Mouse (Mus musculus) forebrain, embryonic 16.5 days (tissue): ENCODE measurements around the gene Ikzf1. TPM values are rescaled to one million over a fixed set of nuclear protein-coding genes. Genes with fewer than 3 reads are reported as not detected.

Experiments
- ATAC-seq: fragments of 200-750 bp; cut with Nextera tagmentation; 2 replicates; pipeline ENCODE4 v1.8.0; 2017; ENCODE audit warnings: mild to moderate bottlenecking, moderate library complexity
- H3K27ac ChIP-seq: fragments of 300-500 bp; sonication (generic); 2 replicates; pipeline ENCODE4 v1.5.1; 2014; ENCODE audit warnings: low read length, control low read depth
- H3K27me3 ChIP-seq: fragments of 300-500 bp; sonication (generic); replicated peaks from 2 replicates; pipeline ENCODE4 v1.6.1; 2014; ENCODE audit warnings: low read length; ENCODE audit not compliant: control insufficient read depth, insufficient read depth
- H3K36me3 ChIP-seq: fragments of 300-500 bp; sonication (generic); 2 replicates; pipeline ENCODE4 v1.6.1; 2014; ENCODE audit not compliant: control insufficient read depth, insufficient read depth
- H3K4me1 ChIP-seq: fragments of 300-500 bp; sonication (generic); replicated peaks from 2 replicates; pipeline ENCODE4 v1.6.1; 2014; ENCODE audit warnings: low read length; ENCODE audit not compliant: control insufficient read depth, insufficient read depth
- H3K4me2 ChIP-seq: fragments of 300-500 bp; sonication (generic); 2 replicates; pipeline ENCODE4 v1.6.1; 2014; ENCODE audit warnings: mild to moderate bottlenecking, low read length, control low read depth
- H3K4me3 ChIP-seq: fragments of 300-500 bp; sonication (generic); replicated peaks from 2 replicates; pipeline ENCODE4 v1.5.1; 2014; ENCODE audit warnings: mild to moderate bottlenecking, low read length, control low read depth
- H3K9ac ChIP-seq: fragments of 300-500 bp; sonication (generic); replicated peaks from 2 replicates; pipeline ENCODE4 v1.6.1; 2014; ENCODE audit warnings: low read depth, low read length, control low read depth
- H3K9me3 ChIP-seq: fragments of 300-500 bp; sonication (generic); 2 replicates; pipeline ENCODE4 v1.6.1; 2016; ENCODE audit warnings: low read length; ENCODE audit not compliant: control insufficient read depth
- WGBS: fragments of 180-500 bp; shearing (Covaris S2); extraction: QIAGEN DNeasy Blood & Tissue Kit; methylation state at CpG from one replicate; pipeline ENCODE4 v1.1.7; 2014; 5-methylcytosine and 5-hydroxymethylcytosine counted together
- polyA plus RNA-seq: library from polyadenylated mRNA; unstranded; fragments of >200 nt; fragmentation: Nextera tagmentation; extraction: Ambion mirVana; gene quantifications from 2 replicates; pipeline ENCODE4 v1.2.1, GENCODE M21; 2015

Gene Ikzf1
- polyA plus RNA-seq, 1 experiment from 2014 or later, result 2.6 TPM

DNA sequence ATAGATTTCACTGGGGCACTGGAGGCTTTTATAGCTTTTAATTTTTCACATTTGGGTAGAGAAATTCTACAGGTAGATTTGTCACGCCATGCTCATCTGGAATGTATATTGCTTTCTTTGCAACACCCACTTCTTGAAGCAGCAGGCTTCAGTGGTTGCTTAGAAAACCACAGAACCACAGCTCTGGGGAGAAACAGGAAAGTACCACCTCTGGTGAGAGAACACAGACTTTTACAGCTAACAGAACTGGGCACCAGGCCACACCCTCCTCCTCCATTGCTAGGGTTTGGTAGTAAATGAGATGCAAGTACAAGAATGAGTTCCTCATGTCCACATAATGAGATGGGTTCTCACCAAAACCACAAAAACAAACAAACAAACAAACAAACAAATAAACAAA is 81.3 kb downstream of the Ikzf1 start:
- Histone ChIP-seq H3K36me3 (no peaks in the 10 kb centered on the region), H3K27me3 (no peaks in the 10 kb centered on the region), H3K4me1 (no peaks in the 10 kb centered on the region), H3K9ac (no peak overlapping the region), H3K9me3 (no peaks in the 10 kb centered on the region), H3K4me2 (no peak overlapping the region), H3K4me3 (no peak overlapping the region), H3K27ac (no peak overlapping the region)
- no peak for ATAC-seq
- WGBS, result 100% methylated on average over 1 of the region's 1 CpGs

DNA sequence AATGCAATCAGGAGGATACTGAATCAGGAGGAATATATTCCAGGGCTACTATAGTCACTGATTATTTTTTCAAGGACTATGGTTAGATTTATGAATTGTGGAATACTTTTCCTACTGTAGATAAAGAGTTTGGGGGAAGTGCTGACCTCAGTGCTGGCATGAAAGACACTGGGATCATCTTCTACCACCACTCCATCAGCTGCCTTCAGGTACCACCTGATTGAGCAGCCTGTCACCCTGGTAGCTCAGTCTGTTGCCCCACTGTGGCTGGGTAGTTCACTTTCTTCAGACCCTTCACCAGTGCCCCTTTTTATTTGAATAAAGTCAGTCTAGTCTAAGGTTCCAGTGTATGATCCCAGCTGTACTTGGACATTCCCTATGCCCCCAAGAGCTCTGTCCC is 81.9 kb downstream of the Ikzf1 start:
- Histone ChIP-seq H3K4me2 (no peak overlapping the region), H3K9ac (no peak overlapping the region), H3K4me1 (no peaks in the 10 kb centered on the region), H3K27ac (no peak overlapping the region), H3K4me3 (no peak overlapping the region), H3K27me3 (no peaks in the 10 kb centered on the region), H3K36me3 (no peaks in the 10 kb centered on the region), H3K9me3 (no peaks in the 10 kb centered on the region)
- ATAC-seq, result no peak

DNA sequence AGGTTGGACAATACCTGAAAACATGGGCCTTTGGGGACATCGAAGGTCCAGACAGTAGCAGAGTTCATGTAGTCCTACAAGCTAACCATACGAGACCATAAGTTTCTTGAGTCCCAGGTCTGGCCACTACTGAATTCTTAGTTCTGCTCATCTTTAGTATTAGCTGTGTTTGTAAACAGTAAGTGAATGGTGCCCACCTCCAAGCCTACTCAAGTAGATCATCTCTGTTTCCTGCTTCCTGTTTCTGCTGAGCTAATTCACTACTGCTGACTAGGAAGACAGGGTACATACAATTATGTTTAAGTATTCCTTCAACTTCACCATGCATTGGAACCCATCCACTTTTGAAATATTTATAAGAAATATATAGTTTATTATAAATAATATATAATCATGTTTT is 83.3 kb downstream of the Ikzf1 start:
- no peak for ATAC-seq
- 94% methylated on average over 2 of the region's 2 CpGs for WGBS
- H3K4me1 ChIP-seq, result no peaks in the 10 kb centered on the region

DNA sequence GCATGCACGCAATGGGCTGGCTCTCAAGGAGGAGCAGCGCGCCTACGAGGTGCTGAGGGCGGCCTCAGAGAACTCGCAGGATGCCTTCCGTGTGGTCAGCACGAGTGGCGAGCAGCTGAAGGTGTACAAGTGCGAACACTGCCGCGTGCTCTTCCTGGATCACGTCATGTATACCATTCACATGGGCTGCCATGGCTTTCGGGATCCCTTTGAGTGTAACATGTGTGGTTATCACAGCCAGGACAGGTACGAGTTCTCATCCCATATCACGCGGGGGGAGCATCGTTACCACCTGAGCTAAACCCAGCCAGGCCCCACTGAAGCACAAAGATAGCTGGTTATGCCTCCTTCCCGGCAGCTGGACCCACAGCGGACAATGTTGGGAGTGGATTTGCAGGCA is 84.5 kb downstream of the Ikzf1 start:
- H3K27me3 ChIP-seq, result no peaks in the 10 kb centered on the region
- H3K27ac ChIP-seq, result no peak overlapping the region
- H3K4me3 ChIP-seq, result no peak overlapping the region
- H3K36me3 ChIP-seq, result no peaks in the 10 kb centered on the region
- no peaks in the 10 kb centered on the region for H3K9me3 ChIP-seq
- WGBS, result 96% methylated on average over 20 of the region's 20 CpGs
- no peak for ATAC-seq
- H3K4me2 ChIP-seq, result no peak overlapping the region
- no peaks in the 10 kb centered on the region for H3K4me1 ChIP-seq
- no peak overlapping the region for H3K9ac ChIP-seq

More for the DNA sequence above, 83.3 kb downstream of the Ikzf1 start:
- H3K27me3 ChIP-seq, result no peaks in the 10 kb centered on the region
- no peaks in the 10 kb centered on the region for H3K36me3 ChIP-seq
- H3K9me3 ChIP-seq, result no peaks in the 10 kb centered on the region
- no peak overlapping the region for H3K9ac ChIP-seq
- no peak overlapping the region for H3K27ac ChIP-seq
- H3K4me3 ChIP-seq, result no peak overlapping the region
- H3K4me2 ChIP-seq, result no peak overlapping the region

DNA sequence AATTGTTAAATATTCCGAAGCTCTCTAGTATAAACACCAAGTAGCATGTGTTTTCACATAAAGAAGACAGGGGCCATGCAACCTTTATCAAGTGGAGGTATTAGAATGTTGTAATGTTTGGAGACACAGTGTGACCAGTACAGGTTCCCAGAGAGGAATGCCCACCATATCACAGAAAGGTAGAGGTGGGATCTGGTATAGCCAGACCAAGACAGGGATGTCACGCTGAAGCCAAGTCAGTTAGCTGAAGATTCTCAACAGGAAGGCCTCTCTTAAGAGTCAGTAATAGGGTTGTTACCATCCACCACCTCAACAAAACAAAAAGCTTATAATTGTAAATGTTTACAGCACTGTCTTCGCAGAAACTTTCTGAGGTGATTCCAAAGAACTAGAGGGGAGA is 85.9 kb downstream of the Ikzf1 start:
- no peaks in the 10 kb centered on the region for H3K27me3 ChIP-seq
- H3K4me1 ChIP-seq, result no peaks in the 10 kb centered on the region
- H3K9ac ChIP-seq, result no peak overlapping the region
- no peak for ATAC-seq
- H3K36me3 ChIP-seq, result no peaks in the 10 kb centered on the region
- no peak overlapping the region for H3K4me2 ChIP-seq
- H3K9me3 ChIP-seq, result no peaks in the 10 kb centered on the region
- H3K4me3 ChIP-seq, result no peak overlapping the region
- WGBS, result 88% methylated on average over 3 of the region's 3 CpGs
- H3K27ac ChIP-seq, result no peak overlapping the region

DNA sequence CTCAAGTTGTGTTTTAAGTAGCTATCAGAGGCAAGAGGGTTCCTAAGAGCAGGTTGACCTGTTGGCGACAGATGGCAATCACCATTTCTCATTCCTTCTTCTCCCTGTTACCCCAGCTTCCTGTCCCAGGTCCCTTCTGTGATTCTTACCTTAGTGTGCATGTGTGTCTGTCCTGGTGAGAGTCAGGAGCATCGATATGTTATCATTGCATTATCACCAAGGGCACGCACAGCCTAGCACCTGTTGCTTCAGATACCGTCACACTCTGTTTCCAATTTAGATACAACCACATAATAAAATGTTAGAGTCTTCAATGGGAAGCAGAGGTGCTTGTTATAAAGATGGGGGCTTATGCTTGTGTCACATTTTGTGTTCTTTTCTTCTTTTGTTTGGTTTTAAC is 87.4 kb downstream of the Ikzf1 start:
- Histone ChIP-seq H3K4me3 (no peak overlapping the region), H3K4me2 (no peak overlapping the region), H3K36me3 (no peaks in the 10 kb centered on the region), H3K9me3 (no peaks in the 10 kb centered on the region), H3K4me1 (no peaks in the 10 kb centered on the region), H3K27ac (no peak overlapping the region), H3K27me3 (no peaks in the 10 kb centered on the region), H3K9ac (no peak overlapping the region)
- ATAC-seq, result no peak
- 93% methylated on average over 4 of the region's 4 CpGs for WGBS

DNA sequence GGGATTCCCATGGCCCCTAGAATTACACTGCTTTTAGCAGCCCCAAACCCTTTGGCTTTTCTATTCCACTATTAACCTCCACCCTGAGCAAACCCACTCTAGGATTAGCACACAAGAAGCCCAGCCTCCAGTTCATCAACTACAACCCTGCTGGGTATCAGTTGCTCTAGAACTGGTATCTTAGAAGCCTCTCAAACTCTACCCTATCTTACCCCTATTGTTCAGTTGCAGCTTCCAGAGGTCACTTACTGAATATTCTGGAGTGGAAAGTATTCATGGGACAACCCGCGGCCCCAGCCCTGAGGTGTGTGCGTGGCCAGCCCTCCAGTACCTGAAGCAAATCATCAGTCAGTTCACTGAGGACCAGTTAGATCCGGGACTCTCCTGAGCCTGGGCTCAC is 89.6 kb downstream of the Ikzf1 start:
- no peak overlapping the region for H3K9ac ChIP-seq
- no peak overlapping the region for H3K27ac ChIP-seq
- H3K4me1 ChIP-seq, result no peaks in the 10 kb centered on the region
- no peak for ATAC-seq
- no peaks in the 10 kb centered on the region for H3K9me3 ChIP-seq
- WGBS, result 95% methylated on average over 4 of the region's 4 CpGs
- no peaks in the 10 kb centered on the region for H3K27me3 ChIP-seq
- H3K4me2 ChIP-seq, result no peak overlapping the region
- H3K4me3 ChIP-seq, result no peak overlapping the region
- H3K36me3 ChIP-seq, result no peaks in the 10 kb centered on the region

DNA sequence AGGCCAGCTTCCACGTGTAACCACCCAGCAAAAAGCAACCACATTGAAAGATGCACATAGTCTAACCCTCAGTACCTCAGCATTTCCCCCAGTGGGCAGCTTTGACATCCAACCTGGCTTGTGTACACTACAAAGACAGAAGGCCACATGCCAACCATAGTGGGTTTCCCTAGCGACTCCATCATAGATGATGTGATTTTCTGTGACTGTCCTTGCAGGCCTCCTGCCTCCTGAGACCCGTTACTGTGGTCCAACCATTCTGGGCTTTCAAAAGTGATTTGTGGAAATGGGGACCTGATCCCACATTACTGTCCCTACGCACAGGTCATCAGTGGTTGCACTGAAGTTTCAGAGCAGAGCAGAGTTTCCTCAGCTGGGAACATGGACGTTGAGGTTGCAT is 90.1 kb downstream of the Ikzf1 start:
- no peak overlapping the region for H3K9ac ChIP-seq
- H3K4me1 ChIP-seq, result no peaks in the 10 kb centered on the region
- H3K27ac ChIP-seq, result no peak overlapping the region
- no peaks in the 10 kb centered on the region for H3K9me3 ChIP-seq
- no peak for ATAC-seq
- no peaks in the 10 kb centered on the region for H3K36me3 ChIP-seq
- no peaks in the 10 kb centered on the region for H3K27me3 ChIP-seq
- no peak overlapping the region for H3K4me3 ChIP-seq
- 92% methylated on average over 5 of the region's 5 CpGs for WGBS
- H3K4me2 ChIP-seq, result no peak overlapping the region

DNA sequence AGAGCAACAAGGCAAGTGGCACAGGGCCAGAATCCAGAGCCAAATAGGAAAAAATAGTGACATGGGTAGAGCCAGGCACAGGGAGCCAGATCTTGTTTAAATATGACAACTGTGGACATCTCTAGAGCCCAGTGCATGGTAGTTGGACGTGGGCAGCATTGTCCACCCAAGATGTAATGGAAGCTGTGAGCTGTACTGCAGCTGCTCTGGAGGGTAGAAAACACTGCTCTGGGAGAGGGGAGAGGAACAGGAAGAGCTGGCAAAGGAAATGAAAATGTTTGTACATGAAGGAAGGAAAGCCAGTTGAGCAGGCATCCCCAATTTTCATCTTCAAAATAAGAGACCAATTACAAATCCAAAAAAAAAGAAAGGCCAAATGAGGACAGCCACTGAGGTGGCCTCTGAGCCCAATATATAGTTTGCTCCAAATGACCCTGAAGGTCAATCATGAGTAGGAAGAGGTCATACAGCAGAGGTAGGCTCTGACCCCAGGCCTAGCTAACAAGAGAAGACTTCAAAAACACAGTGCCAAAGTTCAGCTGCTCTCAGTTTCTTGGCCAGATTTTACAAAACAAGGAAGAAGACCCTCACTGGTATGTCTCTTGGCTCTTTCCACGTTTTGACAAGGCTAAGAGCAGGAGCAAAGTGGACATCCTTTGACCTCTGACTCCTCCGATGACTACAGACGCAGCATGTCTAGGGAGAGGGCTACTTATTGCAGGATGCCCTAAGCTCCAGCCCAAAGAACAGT is 91.4 kb downstream of the Ikzf1 start:
- ATAC-seq, result no peak

DNA sequence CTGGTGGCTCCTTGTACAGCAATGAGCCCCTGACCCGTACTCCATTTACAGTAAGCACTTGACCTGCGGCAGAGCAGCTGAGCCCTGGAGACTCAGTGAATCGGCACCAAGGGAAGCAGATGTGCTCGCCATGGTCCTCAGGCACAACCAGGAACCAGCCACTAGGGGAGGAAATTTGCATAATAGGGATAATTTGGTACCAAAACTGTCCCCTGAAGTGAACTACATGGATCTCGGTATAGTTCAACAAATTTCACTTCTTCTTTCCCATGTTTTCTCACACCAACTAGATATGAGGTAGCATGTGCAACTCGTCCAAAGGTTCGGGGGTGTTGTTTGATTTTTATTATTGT is 92.0 kb downstream of the Ikzf1 start:
- 84% methylated on average over 7 of the region's 7 CpGs for WGBS
- no peak for ATAC-seq
- H3K4me2 ChIP-seq, result no peak overlapping the region
- no peak overlapping the region for H3K27ac ChIP-seq
- no peak overlapping the region for H3K9ac ChIP-seq
- H3K4me1 ChIP-seq, result no peaks in the 10 kb centered on the region
- no peaks in the 10 kb centered on the region for H3K9me3 ChIP-seq
- H3K36me3 ChIP-seq, result no peaks in the 10 kb centered on the region
- H3K27me3 ChIP-seq, result no peaks in the 10 kb centered on the region
- no peak overlapping the region for H3K4me3 ChIP-seq

More for the DNA sequence above, 91.4 kb downstream of the Ikzf1 start:
- Histone ChIP-seq H3K4me1 (no peaks in the 10 kb centered on the region), H3K36me3 (no peaks in the 10 kb centered on the region), H3K27me3 (no peaks in the 10 kb centered on the region), H3K4me3 (no peak overlapping the region), H3K4me2 (no peak overlapping the region), H3K27ac (no peak overlapping the region), H3K9me3 (no peaks in the 10 kb centered on the region), H3K9ac (no peak overlapping the region)
- WGBS, result 75% methylated on average over 4 of the region's 4 CpGs
